Mouse (Mus musculus): ENCODE results near the gene P3h3. TPM values are rescaled to one million over a fixed set of nuclear protein-coding genes. Genes with fewer than 3 reads are reported as not detected.
"Not testable (repeated sequence)": the region's sequence is repeated elsewhere in the genome, so short reads cannot be mapped to it uniquely, and the experiment has no call there.

P3h3 gene
- polyA plus RNA-seq, 1 experiment from 2014 or later = 0.76 TPM

- H3K27me3 ChIP-seq (ENCODE audit: control insufficient read depth, insufficient read depth, low read depth, low read length); ATAC-seq (ENCODE audit: low read depth); H3K9me3 ChIP-seq (replicated peaks; ENCODE audit: control insufficient read depth, low read length); H3K4me3 ChIP-seq (ENCODE audit: low read depth, low read length); H3K9ac ChIP-seq (ENCODE audit: low read depth, low read length); H3K4me2 ChIP-seq (ENCODE audit: low read depth, low read length); H3K36me3 ChIP-seq (ENCODE audit: control insufficient read depth, insufficient read depth); H3K27ac ChIP-seq (ENCODE audit: low read length): not testable (repeated sequence)
- H3K4me1 ChIP-seq (ENCODE audit: control insufficient read depth, low read depth, low read length) = peaks cover 36% of the 10 kb centered on the region
- 88% methylated on average over 4 of the region's 4 CpGs for WGBS (ENCODE audit: insufficient replicate concordance)
These were observed 53.9 kb downstream of the P3h3 start for GRCm38 (mm10) chr6:124803691-124804090.

DNA sequence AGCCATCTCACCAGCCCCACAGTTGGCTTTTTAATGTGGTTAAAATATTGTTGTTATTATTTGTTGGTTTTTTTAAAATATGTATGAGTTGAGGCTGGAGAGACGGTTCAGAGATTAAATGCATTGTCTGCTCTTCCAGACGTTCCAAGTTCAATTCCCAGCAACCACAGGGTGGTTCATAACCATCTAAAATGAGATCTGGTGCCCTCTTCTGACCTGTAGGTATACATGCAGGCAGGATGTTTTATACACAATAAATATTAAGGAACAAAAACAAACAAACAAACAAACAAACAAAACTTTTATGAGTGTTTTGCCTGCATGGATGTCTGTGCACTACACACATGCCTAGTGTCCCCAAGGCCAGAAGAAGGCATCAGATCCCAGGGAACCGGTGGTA, 54.5 kb downstream of the P3h3 start:
- Histone ChIP-seq H3K9me3 (replicated peaks; ENCODE audit: control insufficient read depth, low read length) (no peaks in the 10 kb centered on the region), H3K27ac (ENCODE audit: low read length) (no peak overlapping the region), H3K4me3 (ENCODE audit: low read depth, low read length) (no peak overlapping the region), H3K4me2 (ENCODE audit: low read depth, low read length) (no peak overlapping the region), H3K36me3 (ENCODE audit: control insufficient read depth, insufficient read depth) (no peaks in the 10 kb centered on the region), H3K9ac (ENCODE audit: low read depth, low read length) (no peak overlapping the region), H3K27me3 (ENCODE audit: control insufficient read depth, insufficient read depth, low read depth, low read length) (no peaks in the 10 kb centered on the region), H3K4me1 (ENCODE audit: control insufficient read depth, low read depth, low read length) (peaks cover 31% of the 10 kb centered on the region)
- ATAC-seq (ENCODE audit: low read depth) = no peak
- whole genome bisulfite sequencing (ENCODE audit: insufficient replicate concordance) = 63% methylated on average over 3 of the region's 3 CpGs

- H3K9me3 ChIP-seq (replicated peaks; ENCODE audit: control insufficient read depth, low read length); H3K27me3 ChIP-seq (ENCODE audit: control insufficient read depth, insufficient read depth, low read depth, low read length); H3K36me3 ChIP-seq (ENCODE audit: control insufficient read depth, insufficient read depth); ATAC-seq (ENCODE audit: low read depth): not testable (repeated sequence)
- H3K4me2 ChIP-seq (ENCODE audit: low read depth, low read length) = peak overlapping the region; percentile 59
- peak overlapping the region; percentile 43 for H3K4me3 ChIP-seq (ENCODE audit: low read depth, low read length)
- WGBS (ENCODE audit: insufficient replicate concordance) = 14% methylated on average over 5 of the region's 9 CpGs
- 0 out of 2 replicates have a peak overlapping the region, but pooled peaks have one; percentile 20 for H3K9ac ChIP-seq (ENCODE audit: low read depth, low read length)
- peaks cover 26% of the 10 kb centered on the region for H3K4me1 ChIP-seq (ENCODE audit: control insufficient read depth, low read depth, low read length)
- peak overlapping the region; percentile 73 for H3K27ac ChIP-seq (ENCODE audit: low read length)
These were observed 55.2 kb downstream of the P3h3 start for GRCm38 (mm10) chr6:124802400-124802799.

- WGBS (ENCODE audit: insufficient replicate concordance) = 75% methylated on average over 2 of the region's 2 CpGs
- ATAC-seq (ENCODE audit: low read depth) = no peak
- H3K9ac ChIP-seq (ENCODE audit: low read depth, low read length) = no peak overlapping the region
These were observed 61.4 kb downstream of the P3h3 start for GRCm38 (mm10) chr6:124796200-124796599.

GRCm38 (mm10) chr6:124795781-124796180, 61.8 kb downstream of the P3h3 start:
- H3K27me3 ChIP-seq (ENCODE audit: control insufficient read depth, insufficient read depth, low read depth, low read length) = no peaks in the 10 kb centered on the region
- WGBS (ENCODE audit: insufficient replicate concordance) = 72% methylated on average over 4 of the region's 4 CpGs
- ATAC-seq (ENCODE audit: low read depth) = no peak
- H3K4me2 ChIP-seq (ENCODE audit: low read depth, low read length) = no peak overlapping the region
- no peaks in the 10 kb centered on the region for H3K36me3 ChIP-seq (ENCODE audit: control insufficient read depth, insufficient read depth)
- H3K9ac ChIP-seq (ENCODE audit: low read depth, low read length) = no peak overlapping the region
- H3K4me1 ChIP-seq (ENCODE audit: control insufficient read depth, low read depth, low read length) = peaks cover 2% of the 10 kb centered on the region
- no peaks in the 10 kb centered on the region for H3K9me3 ChIP-seq (replicated peaks; ENCODE audit: control insufficient read depth, low read length)
- no peak overlapping the region for H3K4me3 ChIP-seq (ENCODE audit: low read depth, low read length)
- H3K27ac ChIP-seq (ENCODE audit: low read length) = no peak overlapping the region

More at GRCm38 (mm10) chr6:124796200-124796599, 61.4 kb downstream of the P3h3 start:
- H3K36me3 ChIP-seq (ENCODE audit: control insufficient read depth, insufficient read depth) = no peaks in the 10 kb centered on the region
- H3K4me3 ChIP-seq (ENCODE audit: low read depth, low read length) = no peak overlapping the region
- no peak overlapping the region for H3K27ac ChIP-seq (ENCODE audit: low read length)
- no peaks in the 10 kb centered on the region for H3K9me3 ChIP-seq (replicated peaks; ENCODE audit: control insufficient read depth, low read length)
- H3K4me2 ChIP-seq (ENCODE audit: low read depth, low read length) = no peak overlapping the region
- H3K27me3 ChIP-seq (ENCODE audit: control insufficient read depth, insufficient read depth, low read depth, low read length) = no peaks in the 10 kb centered on the region
- peaks cover 2% of the 10 kb centered on the region for H3K4me1 ChIP-seq (ENCODE audit: control insufficient read depth, low read depth, low read length)

DNA sequence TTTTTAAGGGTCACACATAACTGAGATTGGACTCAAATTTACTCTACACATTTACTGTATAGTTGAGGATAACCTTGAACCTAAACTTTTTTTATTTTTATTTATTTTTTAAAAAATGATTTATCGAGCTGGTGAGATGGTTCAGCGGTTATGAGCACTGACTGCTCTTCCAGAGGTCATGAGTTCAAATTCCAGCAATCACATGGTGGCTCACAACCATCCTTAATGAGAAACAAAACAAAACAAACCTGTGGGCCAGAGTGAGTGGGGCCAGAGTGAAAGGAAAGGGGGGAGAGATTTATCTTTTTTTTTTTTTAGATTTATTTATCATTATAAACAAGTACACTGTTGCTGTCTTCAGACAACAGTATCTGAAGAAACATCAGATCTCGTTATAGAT, 65.6 kb downstream of the P3h3 start:
- Histone ChIP-seq H3K4me3 (ENCODE audit: low read depth, low read length) (no peak overlapping the region), H3K9ac (ENCODE audit: low read depth, low read length) (no peak overlapping the region), H3K4me2 (ENCODE audit: low read depth, low read length) (no peak overlapping the region), H3K27ac (ENCODE audit: low read length) (no peak overlapping the region), H3K36me3 (ENCODE audit: control insufficient read depth, insufficient read depth) (no peaks in the 10 kb centered on the region), H3K4me1 (ENCODE audit: control insufficient read depth, low read depth, low read length) (peaks cover 5% of the 10 kb centered on the region), H3K27me3 (ENCODE audit: control insufficient read depth, insufficient read depth, low read depth, low read length) (no peaks in the 10 kb centered on the region), H3K9me3 (replicated peaks; ENCODE audit: control insufficient read depth, low read length) (no peaks in the 10 kb centered on the region)
- ATAC-seq (ENCODE audit: low read depth) = no peak
- WGBS (ENCODE audit: insufficient replicate concordance) = 58% methylated on average over 3 of the region's 3 CpGs

Other genes starting within 250 kb of the P3h3 start
- gene C1s2, start 221.7 kb downstream of the P3h3 start, polyA plus RNA-seq (2015; fragmentation: Nextera tagmentation; extraction: Ambion mirVana) = 0.04 TPM in 1 of 2 replicates, not detected in the other
- 80.1 and 88.6 TPM in 2 replicates for gene Lpcat3, start 194.7 kb downstream of the P3h3 start, polyA plus RNA-seq (2015; fragmentation: Nextera tagmentation; extraction: Ambion mirVana)
- gene Emg1, start 145.6 kb downstream of the P3h3 start, polyA plus RNA-seq (2015; fragmentation: Nextera tagmentation; extraction: Ambion mirVana) = 105 and 121 TPM in 2 replicates
- 206 and 214 TPM in 2 replicates for gene Phb2, start 145.4 kb downstream of the P3h3 start, polyA plus RNA-seq (2015; fragmentation: Nextera tagmentation; extraction: Ambion mirVana)
- 38.2 and 38.3 TPM in 2 replicates for gene Ptpn6, start 119.0 kb downstream of the P3h3 start, polyA plus RNA-seq (2015; fragmentation: Nextera tagmentation; extraction: Ambion mirVana)
- 80.7 and 83.6 TPM in 2 replicates for gene Grcc10, start 116.4 kb downstream of the P3h3 start, polyA plus RNA-seq (2015; fragmentation: Nextera tagmentation; extraction: Ambion mirVana)
- gene Gm45234, start 101.7 kb downstream of the P3h3 start, polyA plus RNA-seq (2015; fragmentation: Nextera tagmentation; extraction: Ambion mirVana) = not detected in 2 replicates
- gene Atn1, start 101.2 kb downstream of the P3h3 start, polyA plus RNA-seq (2015; fragmentation: Nextera tagmentation; extraction: Ambion mirVana) = 1.3 and 1.7 TPM in 2 replicates
- 0.40 and 0.43 TPM in 2 replicates for gene Eno2, start 88.1 kb downstream of the P3h3 start, polyA plus RNA-seq (2015; fragmentation: Nextera tagmentation; extraction: Ambion mirVana)
- not detected in 2 replicates for gene Lrrc23, start 78.0 kb downstream of the P3h3 start, polyA plus RNA-seq (2015; fragmentation: Nextera tagmentation; extraction: Ambion mirVana)
- gene Spsb2, start 49.1 kb downstream of the P3h3 start, polyA plus RNA-seq (2015; fragmentation: Nextera tagmentation; extraction: Ambion mirVana) = 8.6 and 9.1 TPM in 2 replicates
- gene Tpi1, start 43.5 kb downstream of the P3h3 start, polyA plus RNA-seq (2015; fragmentation: Nextera tagmentation; extraction: Ambion mirVana) = 450 and 452 TPM in 2 replicates
- 50.0 and 52.7 TPM in 2 replicates for gene Usp5, start 28.3 kb downstream of the P3h3 start, polyA plus RNA-seq (2015; fragmentation: Nextera tagmentation; extraction: Ambion mirVana)
- 171 and 180 TPM in 2 replicates for gene Cdca3, start 28.2 kb downstream of the P3h3 start, polyA plus RNA-seq (2015; fragmentation: Nextera tagmentation; extraction: Ambion mirVana)
- 0.13 and 0.31 TPM in 2 replicates for gene Gnb3, start 17.5 kb downstream of the P3h3 start, polyA plus RNA-seq (2015; fragmentation: Nextera tagmentation; extraction: Ambion mirVana)
- 0.02 TPM in 1 of 2 replicates, not detected in the other for gene Gpr162, start 6.2 kb upstream of the P3h3 start, polyA plus RNA-seq (2015; fragmentation: Nextera tagmentation; extraction: Ambion mirVana)
- 0.11 and 0.14 TPM in 2 replicates for gene Cd4, start 30.5 kb upstream of the P3h3 start, polyA plus RNA-seq (2015; fragmentation: Nextera tagmentation; extraction: Ambion mirVana)
- gene Lag3, start 54.0 kb upstream of the P3h3 start, polyA plus RNA-seq (2015; fragmentation: Nextera tagmentation; extraction: Ambion mirVana) = 0.12 and 0.15 TPM in 2 replicates
- 42.3 and 49.6 TPM in 2 replicates for gene Ptms, start 62.4 kb upstream of the P3h3 start, polyA plus RNA-seq (2015; fragmentation: Nextera tagmentation; extraction: Ambion mirVana)
- gene Mlf2, start 73.6 kb upstream of the P3h3 start, polyA plus RNA-seq (2015; fragmentation: Nextera tagmentation; extraction: Ambion mirVana) = 103 and 110 TPM in 2 replicates
- 44.4 and 49.6 TPM in 2 replicates for gene Cops7a, start 107.8 kb upstream of the P3h3 start, polyA plus RNA-seq (2015; fragmentation: Nextera tagmentation; extraction: Ambion mirVana)
- 0.05 and 0.11 TPM in 2 replicates for gene Pianp, start 138.9 kb upstream of the P3h3 start, polyA plus RNA-seq (2015; fragmentation: Nextera tagmentation; extraction: Ambion mirVana)
- 3.5 and 3.6 TPM in 2 replicates for gene Zfp384, start 151.4 kb upstream of the P3h3 start, polyA plus RNA-seq (2015; fragmentation: Nextera tagmentation; extraction: Ambion mirVana)
- 27.6 and 32.4 TPM in 2 replicates for gene Ing4, start 182.0 kb upstream of the P3h3 start, polyA plus RNA-seq (2015; fragmentation: Nextera tagmentation; extraction: Ambion mirVana)
- gene Acrbp, start 191.9 kb upstream of the P3h3 start, polyA plus RNA-seq (2015; fragmentation: Nextera tagmentation; extraction: Ambion mirVana) = 2.0 and 4.5 TPM in 2 replicates
- 1.4 and 1.5 TPM in 2 replicates for gene Lpar5, start 210.2 kb upstream of the P3h3 start, polyA plus RNA-seq (2015; fragmentation: Nextera tagmentation; extraction: Ambion mirVana)
- 18.2 and 22.9 TPM in 2 replicates for gene Chd4, start 238.2 kb upstream of the P3h3 start, polyA plus RNA-seq (2015; fragmentation: Nextera tagmentation; extraction: Ambion mirVana)